In genomic region chr2:122682520-122682919, GRCm38 (mm10) we compare ENCODE assay signal across 31 mouse cellular contexts. TPM values are rescaled to one million over a fixed set of nuclear protein-coding genes. Genes with fewer than 3 reads are reported as not detected.
"Had no signal": no experiment of that assay in that cellular context is flagged by ENCODE, and none has a peak within 500 bp of the region (broad histone marks: within the 10 kb centered on the region; RNA-seq: fewer than 3 reads in every experiment).

No protein-coding gene starts in this region.

- H3K27me3 ChIP-seq: embryonic facial prominence, embryonic 12.5 days; embryonic facial prominence, embryonic 13.5 days; embryonic facial prominence, embryonic 15.5 days; forebrain, embryonic 12.5 days; forebrain, embryonic 13.5 days; forebrain, embryonic 15.5 days had no signal

- H3K27ac ChIP-seq: embryonic facial prominence, embryonic 10.5 days; embryonic facial prominence, embryonic 12.5 days; embryonic facial prominence, embryonic 13.5 days; embryonic facial prominence, embryonic 15.5 days; forebrain, embryonic 10.5 days; forebrain, embryonic 12.5 days; forebrain, embryonic 13.5 days; forebrain, embryonic 15.5 days; gastrocnemius, adult 2 months; heart, adult 2 months; heart, embryonic 10.5 days had no signal

- H3K4me3 ChIP-seq: embryonic facial prominence, embryonic 10.5 days; embryonic facial prominence, embryonic 12.5 days; embryonic facial prominence, embryonic 13.5 days; embryonic facial prominence, embryonic 15.5 days; erythroblast, embryonic 14.5 days; forebrain, embryonic 10.5 days; forebrain, embryonic 12.5 days; forebrain, embryonic 13.5 days; forebrain, embryonic 15.5 days; gastrocnemius, adult 2 months; heart, adult 2 months; heart, embryonic 10.5 days had no signal

- DNase-seq: cerebellum, adult 9-10 months; cerebellum, adult 9-11 months; cerebellum, postnatal 10 days; cerebellum, postnatal 14 days; cerebellum, postnatal 25 days; cerebellum, postnatal 36 days; embryo, embryonic 11 days; forebrain, postnatal 0 days; gastrocnemius, adult 2 months; gastrocnemius, postnatal 10 days; gastrocnemius, postnatal 14 days; gastrocnemius, postnatal 25 days; gastrocnemius, postnatal 36 days; heart, adult 11 months; heart, adult 18-20 months; heart, adult 2 months had no signal

- ATAC-seq: forebrain, embryonic 13.5 days; forebrain, embryonic 14.5 days; forebrain, embryonic 15.5 days; forebrain, embryonic 16.5 days; forebrain, postnatal 0 days had no signal

RNA-seq across cellular contexts. Expression of gene Slc30a4, which starts 19.9 kb away (rescaled TPM):
- polyA plus RNA-seq: erythroblast, embryonic 14.5 days had no signal

RNA-seq across cellular contexts. Expression of gene AA467197, which starts 45.7 kb away (rescaled TPM):
- total RNA-seq: gastrocnemius, adult 18-20 months; gastrocnemius, postnatal 14 days; gastrocnemius, postnatal 25 days; gastrocnemius, postnatal 4 days had no signal
- polyA plus RNA-seq: embryonic facial prominence, embryonic 11.5 days; embryonic facial prominence, embryonic 13.5 days; erythroblast, embryonic 14.5 days; forebrain, embryonic 13.5 days; forebrain, embryonic 15.5 days; forebrain, embryonic 16.5 days; forebrain, postnatal 0 days; heart, adult 2 months; heart, embryonic 10.5 days had no signal
